In genomic region chrX:127093961-127094360, GRCm38 (mm10) we compare ENCODE assay signal across 27 mouse cellular contexts. TPM values are rescaled to one million over a fixed set of nuclear protein-coding genes. Genes with fewer than 3 reads are reported as not detected.
DNase-seq lines count a peak whose midpoint lies in the region; TF ChIP-seq lines count a peak whose summit lies in the region.
"Had no signal": no experiment of that assay in that cellular context is flagged by ENCODE, and none has a peak within 500 bp of the region (broad histone marks: within the 10 kb centered on the region; RNA-seq: fewer than 3 reads in every experiment).

No protein-coding gene starts in this region.

- peak overlapping the region; percentile 60; the same call in 1 of the 2 replicates for H3K27ac ChIP-seq in ES-E14 (ENCODE audit: insufficient read depth, low read depth, low read length, poor library complexity, severe bottlenecking)
- H3K27ac ChIP-seq: embryonic facial prominence, embryonic 13.5 days; embryonic facial prominence, embryonic 15.5 days; forebrain, embryonic 10.5 days; forebrain, embryonic 12.5 days; forebrain, embryonic 15.5 days had no signal

- no peaks in the 10 kb centered on the region for H3K36me3 ChIP-seq in ES-E14 (ENCODE audit: control insufficient read depth, insufficient read depth, low read length, poor library complexity, severe bottlenecking)
- H3K36me3 ChIP-seq: embryonic facial prominence, embryonic 13.5 days; embryonic facial prominence, embryonic 15.5 days; forebrain, embryonic 10.5 days; forebrain, embryonic 12.5 days; forebrain, embryonic 15.5 days had no signal

- no peak overlapping the region for H3K9ac ChIP-seq in ES-E14 (ENCODE audit: insufficient read depth, low read depth, low read length, poor library complexity, severe bottlenecking)
- H3K9ac ChIP-seq: embryonic facial prominence, embryonic 13.5 days; embryonic facial prominence, embryonic 15.5 days; forebrain, embryonic 12.5 days; forebrain, embryonic 15.5 days; forebrain, postnatal 0 days had no signal

- in situ Hi-C loops in ES-E14 (cut with MboI; ENCODE audit: low sequenced_read_pairs in 2 of 2, unreplicated experiment in 2 of 2), result no loop called here

- H3K9me3 ChIP-seq in ES-E14 (ENCODE audit: control insufficient read depth, insufficient read depth, low read depth, low read length), result peaks cover 2% of the 10 kb centered on the region; the same call in 1 of the 2 replicates
- H3K9me3 ChIP-seq: embryonic facial prominence, embryonic 13.5 days; embryonic facial prominence, embryonic 15.5 days; forebrain, embryonic 12.5 days; forebrain, embryonic 15.5 days had no signal

- no peak overlapping the region for H3K4me3 ChIP-seq in ES-E14 (ENCODE audit: insufficient read depth in 1 of 2, low read depth in 1 of 2, low read length in 2 of 2, poor library complexity in 1 of 2, severe bottlenecking in 1 of 2)
- H3K4me3 ChIP-seq: embryonic facial prominence, embryonic 13.5 days; embryonic facial prominence, embryonic 15.5 days; erythroblast, embryonic 14.5 days; forebrain, embryonic 10.5 days; forebrain, embryonic 12.5 days; forebrain, embryonic 15.5 days had no signal

- peaks cover 0 to 11% of the 10 kb centered on the region in 2 experiments; a peak in 1 of 4 replicates for H3K4me1 ChIP-seq in ES-E14 (ENCODE audit: control insufficient read depth in 2 of 2, insufficient read depth in 2 of 2, low read length in 2 of 2, poor library complexity in 1 of 2)
- H3K4me1 ChIP-seq: embryonic facial prominence, embryonic 13.5 days; embryonic facial prominence, embryonic 15.5 days; forebrain, embryonic 10.5 days; forebrain, embryonic 12.5 days; forebrain, embryonic 15.5 days had no signal

- peak; percentile 13 for DNase-seq in kidney, adult 9 months
- no peak for DNase-seq in kidney, adult 11 months
- DNase-seq in ES-E14 (ENCODE audit: low read depth, low spot score) (no peak), ZHBTc4 (ENCODE audit: low read depth, low spot score) (peak; percentile 84)
- no peak for DNase-seq in cerebellum, postnatal 36 days
- DNase-seq in urinary bladder, postnatal 10 days (ENCODE audit: low spot score), result no peak
- DNase-seq: adrenal gland, adult 2 months; adrenal gland, postnatal 10 days; adrenal gland, postnatal 25 days; B cell, adult 2 months; cerebellum, adult 11 months; cerebellum, adult 18-20 months; cerebellum, adult 9-10 months; cerebellum, postnatal 10 days; cerebellum, postnatal 25 days; embryo, embryonic 11 days; forebrain, postnatal 0 days had no signal

TF ChIP-seq in ES-E14, 5 proteins besides CTCF, POLR2A, EP300 and RAD21:
- TF ChIP-seq HCFC1 (IDR thresholded peaks at IDR 0.05; ENCODE audit: borderline replicate concordance, insufficient read depth, low read length) (no peak), MAFK (IDR thresholded peaks at IDR 0.05; ENCODE audit: insufficient read depth, low read depth, low read length) (no peak)
TF ChIP-seq in ES-E14: peak in this region for 0.

RNA-seq across cellular contexts. Expression of gene Gm382, which starts 54.2 kb away (rescaled TPM):
- total RNA-seq in ES-E14 (2012; rRNA removed), result not detected in 2 replicates
- total RNA-seq: adrenal gland, adult 2 months; adrenal gland, postnatal 10 days; adrenal gland, postnatal 25 days; adrenal gland, postnatal 4 days; CH12.LX; common myeloid progenitor, adult 5-6 weeks; forebrain, postnatal 0 days; MEL had no signal

Comparison
In these comparisons a context has a peak if more than half of its experiments do, and no peak if none do; other contexts are left out.
1. DNase-seq: peak in kidney, adult 9 months (single experiment) and ZHBTc4 (single experiment); none in kidney, adult 11 months (single experiment), ES-E14 (single experiment), cerebellum, postnatal 36 days (0 of 2) and urinary bladder, postnatal 10 days (single experiment).